Mouse (Mus musculus): ENCODE measurements around the gene Phldb2. TPM values are rescaled to one million over a fixed set of nuclear protein-coding genes. Genes with fewer than 3 reads are reported as not detected.

Phldb2 gene
- polyA plus RNA-seq, 1 experiment from 2014 or later: 49.3 TPM

DNA sequence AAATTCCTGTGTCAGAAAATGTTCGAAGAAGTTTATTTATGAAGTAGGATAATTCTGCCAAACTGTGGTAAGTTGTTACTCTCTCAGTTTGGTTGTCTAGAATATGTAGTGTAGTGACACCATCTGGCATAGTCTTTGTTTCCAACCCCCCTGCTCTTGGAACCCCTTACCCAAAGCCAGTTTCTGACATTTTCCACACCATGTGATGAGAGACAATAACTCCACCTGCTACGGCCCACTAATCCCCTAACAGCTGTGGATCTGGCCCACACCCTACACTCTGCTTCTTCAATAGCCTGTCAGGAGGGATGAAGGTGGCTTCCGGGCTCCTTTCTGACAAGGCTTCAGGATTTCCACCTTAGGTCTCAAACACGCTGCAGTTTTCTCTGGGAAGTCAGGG, 154.2 kb downstream of the Phldb2 start:
- no peak; the same call in 1 of the 2 replicates for ATAC-seq (ENCODE audit: insufficient number of reproducible peaks, low FRiP score, low TSS enrichment, low read depth)
- H3K36me3 ChIP-seq (ENCODE audit: control insufficient read depth, insufficient read depth, low read length): no peaks in the 10 kb centered on the region
- 79% methylated on average over 4 of the region's 4 CpGs for WGBS

DNA sequence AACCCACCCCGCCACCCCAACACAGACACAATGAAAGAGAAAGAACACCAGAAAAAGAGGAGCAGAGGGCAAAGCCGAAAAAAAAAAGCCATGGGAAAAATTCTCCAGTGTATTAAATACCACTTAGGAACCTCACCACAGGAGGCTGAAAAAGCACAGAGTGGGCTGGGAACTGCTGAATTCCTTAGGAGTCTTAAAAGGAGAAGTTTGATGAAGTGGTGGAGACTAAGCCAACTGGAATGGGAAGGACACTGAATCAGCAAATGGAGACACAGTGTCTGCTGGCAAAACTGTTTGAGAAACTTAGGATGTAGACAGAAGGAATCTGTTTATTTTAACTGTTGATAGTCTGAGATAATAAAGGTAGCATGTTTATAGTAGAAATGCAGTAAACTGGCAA, 154.8 kb downstream of the Phldb2 start:
- Histone ChIP-seq H3K4me2 (ENCODE audit: low read depth, severe bottlenecking) (no peak overlapping the region), H3K27me3 (ENCODE audit: control insufficient read depth, insufficient read depth, low read length) (no peaks in the 10 kb centered on the region), H3K4me1 (ENCODE audit: control insufficient read depth, insufficient read depth, low read length) (no peaks in the 10 kb centered on the region), H3K9ac (ENCODE audit: low read length) (no peak overlapping the region), H3K9me3 (ENCODE audit: control insufficient read depth, low read length) (no peaks in the 10 kb centered on the region), H3K4me3 (ENCODE audit: low read depth, low read length) (no peak overlapping the region), H3K27ac (replicated peaks; ENCODE audit: low read depth, low read length) (no peak overlapping the region), H3K36me3 (ENCODE audit: control insufficient read depth, insufficient read depth, low read length) (no peaks in the 10 kb centered on the region)
- DNase-seq (ENCODE audit: low spot score) (no peak), ATAC-seq (ENCODE audit: insufficient number of reproducible peaks, low FRiP score, low TSS enrichment, low read depth) (no peak)
- 91% methylated on average over 2 of the region's 2 CpGs for WGBS

More for the DNA sequence above, 154.2 kb downstream of the Phldb2 start:
- Histone ChIP-seq H3K9ac (ENCODE audit: low read length) (no peak overlapping the region), H3K27ac (replicated peaks; ENCODE audit: low read depth, low read length) (no peak overlapping the region), H3K4me1 (ENCODE audit: control insufficient read depth, insufficient read depth, low read length) (no peaks in the 10 kb centered on the region), H3K4me3 (ENCODE audit: low read depth, low read length) (no peak overlapping the region), H3K4me2 (ENCODE audit: low read depth, severe bottlenecking) (no peak overlapping the region), H3K27me3 (ENCODE audit: control insufficient read depth, insufficient read depth, low read length) (no peaks in the 10 kb centered on the region), H3K9me3 (ENCODE audit: control insufficient read depth, low read length) (no peaks in the 10 kb centered on the region)
- no peak for DNase-seq (ENCODE audit: low spot score)

DNA sequence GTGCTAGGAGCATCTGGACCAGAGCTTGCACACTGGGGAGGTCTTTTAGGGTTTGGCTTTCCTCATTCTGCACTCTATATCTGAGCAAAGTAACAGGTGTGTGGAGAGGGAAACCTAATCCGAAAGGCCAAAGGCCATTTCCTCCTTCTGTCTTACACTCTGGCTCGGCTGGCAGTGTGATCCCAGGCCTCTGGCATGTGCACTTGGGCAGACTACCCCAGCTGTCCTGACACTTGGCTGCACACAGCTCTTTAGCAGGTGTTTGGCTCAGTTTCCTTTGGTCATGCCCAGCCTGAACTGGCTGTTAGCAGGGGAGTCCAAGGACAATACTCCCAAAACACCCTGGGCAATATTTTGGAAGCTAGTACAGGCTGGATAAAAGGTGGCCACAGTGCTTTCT, 156.6 kb downstream of the Phldb2 start:
- Histone ChIP-seq H3K27ac (replicated peaks; ENCODE audit: low read depth, low read length) (no peak overlapping the region), H3K9me3 (ENCODE audit: control insufficient read depth, low read length) (no peaks in the 10 kb centered on the region), H3K4me3 (ENCODE audit: low read depth, low read length) (no peak overlapping the region), H3K4me1 (ENCODE audit: control insufficient read depth, insufficient read depth, low read length) (no peaks in the 10 kb centered on the region), H3K36me3 (ENCODE audit: control insufficient read depth, insufficient read depth, low read length) (no peaks in the 10 kb centered on the region; the same call in 1 of the 2 replicates), H3K27me3 (ENCODE audit: control insufficient read depth, insufficient read depth, low read length) (no peaks in the 10 kb centered on the region), H3K4me2 (ENCODE audit: low read depth, severe bottlenecking) (no peak overlapping the region), H3K9ac (ENCODE audit: low read length) (no peak overlapping the region)
- DNase-seq (ENCODE audit: low spot score) (no peak), ATAC-seq (ENCODE audit: insufficient number of reproducible peaks, low FRiP score, low TSS enrichment, low read depth) (peak; percentile 66)
- WGBS: 56% methylated on average over 2 of the region's 2 CpGs

DNA sequence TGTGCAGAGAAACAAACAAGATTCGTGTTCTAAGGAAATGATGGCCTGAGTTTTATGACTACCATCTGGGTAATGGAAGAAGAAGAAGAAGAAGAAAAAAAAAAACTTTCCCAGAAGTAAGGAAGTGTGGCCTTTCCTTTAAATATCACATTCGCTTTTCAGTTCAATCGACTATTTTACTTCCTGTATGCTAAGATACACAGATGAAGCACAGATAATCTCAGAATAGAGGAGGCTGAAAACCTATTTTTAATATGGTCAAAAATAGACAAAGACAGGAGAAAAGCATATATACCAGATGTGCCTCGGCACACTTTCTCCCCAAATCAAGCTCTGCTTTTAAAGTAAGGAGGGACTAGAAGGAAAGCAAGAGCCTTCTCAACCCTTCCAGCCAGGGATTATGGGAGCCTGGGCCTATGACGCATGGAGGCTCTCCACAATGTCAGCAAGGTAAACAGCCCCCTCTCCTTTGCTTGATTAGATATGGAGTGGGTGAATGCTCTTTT, 158.2 kb downstream of the Phldb2 start:
- WGBS: 82% methylated on average over 5 of the region's 5 CpGs
- Histone ChIP-seq H3K4me3 (ENCODE audit: low read depth, low read length) (no peak overlapping the region), H3K4me2 (ENCODE audit: low read depth, severe bottlenecking) (no peak overlapping the region), H3K9me3 (ENCODE audit: control insufficient read depth, low read length) (no peaks in the 10 kb centered on the region), H3K36me3 (ENCODE audit: control insufficient read depth, insufficient read depth, low read length) (no peaks in the 10 kb centered on the region; the same call in 1 of the 2 replicates), H3K9ac (ENCODE audit: low read length) (no peak overlapping the region), H3K27ac (replicated peaks; ENCODE audit: low read depth, low read length) (no peak overlapping the region), H3K4me1 (ENCODE audit: control insufficient read depth, insufficient read depth, low read length) (no peaks in the 10 kb centered on the region), H3K27me3 (ENCODE audit: control insufficient read depth, insufficient read depth, low read length) (no peaks in the 10 kb centered on the region)
- DNase-seq (ENCODE audit: low spot score): no peak
- ATAC-seq (ENCODE audit: insufficient number of reproducible peaks, low FRiP score, low TSS enrichment, low read depth): no peak

DNA sequence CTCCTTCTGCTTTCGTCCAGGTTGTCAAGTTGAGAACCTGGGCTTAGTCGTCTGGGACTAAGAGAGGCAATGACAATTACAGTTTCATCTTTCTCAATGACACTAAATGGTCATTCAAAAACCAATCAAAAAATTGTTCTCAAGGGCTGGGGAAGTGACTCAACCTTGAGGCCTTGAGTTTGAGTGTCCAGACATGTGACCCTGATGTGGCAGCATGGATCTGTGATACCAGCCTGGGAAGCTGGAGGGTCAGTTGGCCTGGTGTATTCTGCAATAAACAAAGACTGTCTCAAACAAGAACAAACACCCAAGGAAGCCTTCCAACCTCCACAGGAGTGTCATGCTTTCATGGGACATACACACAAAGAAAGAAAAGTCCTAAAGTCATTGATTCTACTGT, 160.6 kb downstream of the Phldb2 start:
- ATAC-seq (ENCODE audit: insufficient number of reproducible peaks, low FRiP score, low TSS enrichment, low read depth): no peak
- Histone ChIP-seq H3K27ac (replicated peaks; ENCODE audit: low read depth, low read length) (no peak overlapping the region), H3K9me3 (ENCODE audit: control insufficient read depth, low read length) (no peaks in the 10 kb centered on the region), H3K9ac (ENCODE audit: low read length) (no peak overlapping the region), H3K27me3 (ENCODE audit: control insufficient read depth, insufficient read depth, low read length) (no peaks in the 10 kb centered on the region), H3K4me1 (ENCODE audit: control insufficient read depth, insufficient read depth, low read length) (no peaks in the 10 kb centered on the region), H3K36me3 (ENCODE audit: control insufficient read depth, insufficient read depth, low read length) (no peaks in the 10 kb centered on the region; the same call in 1 of the 2 replicates), H3K4me3 (ENCODE audit: low read depth, low read length) (no peak overlapping the region), H3K4me2 (ENCODE audit: low read depth, severe bottlenecking) (no peak overlapping the region)
- no peak for DNase-seq (ENCODE audit: low spot score)
- 96% methylated on average over 2 of the region's 2 CpGs for WGBS

DNA sequence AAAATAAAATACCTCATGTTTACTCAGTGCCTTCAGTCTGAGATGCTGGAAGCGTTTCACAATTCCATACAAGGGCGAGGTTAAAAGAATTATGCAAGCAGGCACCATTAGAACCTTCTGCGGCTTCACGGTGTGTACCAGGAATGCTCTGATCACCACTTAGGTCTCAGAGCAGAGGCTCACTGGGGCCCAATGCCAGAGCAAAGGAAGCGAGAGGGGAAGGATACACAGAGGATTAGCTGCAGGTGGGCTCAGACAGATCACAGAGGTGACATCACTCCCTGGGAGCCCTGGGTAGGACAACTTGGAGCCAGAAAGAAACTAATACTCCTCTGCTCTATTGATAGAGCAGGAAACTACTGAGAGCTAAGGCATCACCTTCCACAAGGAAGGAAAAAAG, 162.1 kb downstream of the Phldb2 start:
- H3K4me1 ChIP-seq (ENCODE audit: control insufficient read depth, insufficient read depth, low read length): no peaks in the 10 kb centered on the region
- H3K9ac ChIP-seq (ENCODE audit: low read length): no peak overlapping the region
- H3K36me3 ChIP-seq (ENCODE audit: control insufficient read depth, insufficient read depth, low read length): no peaks in the 10 kb centered on the region; the same call in 1 of the 2 replicates
- no peak overlapping the region for H3K4me2 ChIP-seq (ENCODE audit: low read depth, severe bottlenecking)
- no peak overlapping the region for H3K4me3 ChIP-seq (ENCODE audit: low read depth, low read length)
- H3K9me3 ChIP-seq (ENCODE audit: control insufficient read depth, low read length): no peaks in the 10 kb centered on the region
- WGBS: 61% methylated on average over 5 of the region's 5 CpGs
- H3K27me3 ChIP-seq (ENCODE audit: control insufficient read depth, insufficient read depth, low read length): no peaks in the 10 kb centered on the region
- ATAC-seq (ENCODE audit: insufficient number of reproducible peaks, low FRiP score, low TSS enrichment, low read depth) (no peak), DNase-seq (ENCODE audit: low spot score) (no peak)
- no peak overlapping the region for H3K27ac ChIP-seq (replicated peaks; ENCODE audit: low read depth, low read length)

DNA sequence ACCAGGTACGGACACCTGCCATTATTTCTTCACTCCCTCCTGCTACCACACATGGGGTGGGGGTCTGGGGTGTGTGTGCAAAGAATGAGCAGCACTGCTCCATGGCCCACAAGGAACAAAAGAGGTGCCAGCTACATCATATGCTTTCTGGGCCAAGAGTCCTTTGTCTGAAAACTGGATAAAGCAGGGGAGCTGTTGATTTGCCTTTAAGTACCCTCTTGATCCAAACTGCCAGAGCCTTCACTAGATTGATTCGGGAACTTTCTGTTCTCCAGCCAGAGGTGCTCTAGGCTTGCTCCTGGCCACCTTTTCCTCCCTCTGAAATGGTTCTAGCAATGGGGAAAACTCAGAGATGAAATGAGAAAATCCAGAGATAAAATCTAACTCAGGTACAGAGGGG, 164.1 kb downstream of the Phldb2 start:
- Histone ChIP-seq H3K4me2 (ENCODE audit: low read depth, severe bottlenecking) (no peak overlapping the region), H3K4me1 (ENCODE audit: control insufficient read depth, insufficient read depth, low read length) (no peaks in the 10 kb centered on the region), H3K4me3 (ENCODE audit: low read depth, low read length) (no peak overlapping the region), H3K9ac (ENCODE audit: low read length) (no peak overlapping the region), H3K27me3 (ENCODE audit: control insufficient read depth, insufficient read depth, low read length) (no peaks in the 10 kb centered on the region), H3K27ac (replicated peaks; ENCODE audit: low read depth, low read length) (no peak overlapping the region), H3K9me3 (ENCODE audit: control insufficient read depth, low read length) (no peaks in the 10 kb centered on the region), H3K36me3 (ENCODE audit: control insufficient read depth, insufficient read depth, low read length) (no peaks in the 10 kb centered on the region; the same call in 1 of the 2 replicates)
- no peak for DNase-seq (ENCODE audit: low spot score)
- WGBS: 89% methylated on average over 2 of the region's 2 CpGs
- ATAC-seq (ENCODE audit: insufficient number of reproducible peaks, low FRiP score, low TSS enrichment, low read depth): no peak

DNA sequence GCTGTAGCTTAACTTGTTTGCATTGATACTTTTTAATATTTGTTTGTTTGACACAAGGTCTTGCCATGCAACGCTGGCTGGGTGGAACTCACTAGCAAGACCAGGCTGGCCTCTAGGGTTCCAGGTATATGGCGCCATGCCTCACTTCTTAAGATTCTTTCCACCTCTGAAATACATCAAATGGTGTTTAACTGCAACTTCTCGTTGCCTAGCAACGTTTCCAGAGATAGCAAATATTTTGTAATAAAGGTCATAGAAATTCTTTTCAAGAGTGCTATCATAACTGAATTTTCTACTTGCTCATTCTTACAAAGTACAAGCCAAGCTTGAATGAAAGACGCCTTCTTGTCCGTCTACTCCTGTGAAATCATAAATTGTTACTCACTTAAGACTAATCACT, 165.7 kb downstream of the Phldb2 start:
- no peak overlapping the region for H3K9ac ChIP-seq (ENCODE audit: low read length)
- H3K9me3 ChIP-seq (ENCODE audit: control insufficient read depth, low read length): no peaks in the 10 kb centered on the region
- no peaks in the 10 kb centered on the region; the same call in 1 of the 2 replicates for H3K36me3 ChIP-seq (ENCODE audit: control insufficient read depth, insufficient read depth, low read length)
- no peak overlapping the region for H3K4me2 ChIP-seq (ENCODE audit: low read depth, severe bottlenecking)
- 92% methylated on average over 6 of the region's 6 CpGs for WGBS
- no peak for DNase-seq (ENCODE audit: low spot score)
- no peak overlapping the region for H3K27ac ChIP-seq (replicated peaks; ENCODE audit: low read depth, low read length)
- H3K4me1 ChIP-seq (ENCODE audit: control insufficient read depth, insufficient read depth, low read length): no peaks in the 10 kb centered on the region
- H3K4me3 ChIP-seq (ENCODE audit: low read depth, low read length): no peak overlapping the region
- ATAC-seq (ENCODE audit: insufficient number of reproducible peaks, low FRiP score, low TSS enrichment, low read depth): no peak
- H3K27me3 ChIP-seq (ENCODE audit: control insufficient read depth, insufficient read depth, low read length): no peaks in the 10 kb centered on the region

DNA sequence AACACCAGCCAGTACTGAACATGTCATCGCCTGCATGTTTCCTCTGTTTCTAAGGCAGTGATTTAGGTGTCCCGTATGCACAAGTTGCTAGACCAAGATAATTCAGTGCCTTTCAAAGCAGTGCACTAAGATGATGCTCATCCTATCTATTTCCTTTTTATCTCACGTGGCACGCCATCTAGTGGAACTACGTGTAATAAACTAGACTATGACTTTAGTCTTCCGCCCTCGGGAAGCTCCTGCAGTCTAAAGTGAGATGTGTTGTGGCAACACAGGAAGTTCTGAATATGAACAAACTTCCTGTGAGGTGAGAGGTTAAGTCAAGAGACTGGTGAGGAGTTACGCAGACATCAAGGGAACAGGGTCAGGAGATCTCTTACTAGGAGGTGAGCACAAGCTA, 166.8 kb downstream of the Phldb2 start:
- no peak overlapping the region for H3K9ac ChIP-seq (ENCODE audit: low read length)
- ATAC-seq (ENCODE audit: insufficient number of reproducible peaks, low FRiP score, low TSS enrichment, low read depth) (no peak), DNase-seq (ENCODE audit: low spot score) (no peak)
- no peaks in the 10 kb centered on the region for H3K36me3 ChIP-seq (ENCODE audit: control insufficient read depth, insufficient read depth, low read length)
- H3K4me1 ChIP-seq (ENCODE audit: control insufficient read depth, insufficient read depth, low read length): no peaks in the 10 kb centered on the region
- H3K27ac ChIP-seq (replicated peaks; ENCODE audit: low read depth, low read length): no peak overlapping the region
- H3K9me3 ChIP-seq (ENCODE audit: control insufficient read depth, low read length): no peaks in the 10 kb centered on the region
- WGBS: 44% methylated on average over 8 of the region's 8 CpGs
- H3K4me3 ChIP-seq (ENCODE audit: low read depth, low read length): no peak overlapping the region
- no peaks in the 10 kb centered on the region for H3K27me3 ChIP-seq (ENCODE audit: control insufficient read depth, insufficient read depth, low read length)
- no peak overlapping the region for H3K4me2 ChIP-seq (ENCODE audit: low read depth, severe bottlenecking)

All from limb, embryonic 11.5 days (tissue).